In the genomic region with DNA sequence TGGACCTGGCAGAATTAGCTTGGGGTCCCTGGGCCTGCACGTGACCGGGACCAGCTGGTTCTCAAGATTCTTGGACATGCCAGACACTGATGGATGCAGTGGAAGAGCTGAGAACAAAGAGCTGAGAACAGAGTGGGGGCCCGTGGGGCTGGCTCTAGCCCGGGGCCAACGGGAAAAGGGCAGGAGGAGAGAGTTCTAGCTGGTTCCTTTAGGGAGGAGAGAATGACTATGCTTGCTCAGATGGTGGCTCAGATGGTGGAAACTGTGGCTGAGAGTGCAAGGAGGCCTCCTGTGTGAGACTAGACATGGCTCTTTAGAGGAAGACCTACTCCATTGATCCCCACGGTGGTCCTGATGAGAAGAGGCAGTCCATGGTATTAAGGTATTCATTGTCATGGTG, we compare ENCODE assay signal across 28 mouse cellular contexts.
"Had no signal": no experiment of that assay in that cellular context is flagged by ENCODE, and none has a peak within 500 bp of the region (broad histone marks: within the 10 kb centered on the region; RNA-seq: fewer than 3 reads in every experiment).

No protein-coding gene starts in this region.

- H3K27ac ChIP-seq: limb, embryonic 10.5 days; limb, embryonic 12.5 days; limb, embryonic 13.5 days; limb, embryonic 15.5 days; liver, embryonic 12.5 days; liver, embryonic 13.5 days; liver, embryonic 14.5 days; liver, embryonic 15.5 days; lung, embryonic 15.5 days; macrophage; midbrain, embryonic 10.5 days; midbrain, embryonic 12.5 days; midbrain, embryonic 13.5 days; midbrain, embryonic 15.5 days; neural tube, embryonic 12.5 days had no signal

- H3K36me3 ChIP-seq: limb, embryonic 10.5 days; limb, embryonic 12.5 days; limb, embryonic 13.5 days; limb, embryonic 15.5 days; liver, embryonic 12.5 days; liver, embryonic 13.5 days; liver, embryonic 15.5 days; lung, embryonic 15.5 days; midbrain, embryonic 10.5 days; midbrain, embryonic 12.5 days; midbrain, embryonic 13.5 days; midbrain, embryonic 15.5 days; neural tube, embryonic 12.5 days had no signal

- H3K4me3 ChIP-seq: limb, embryonic 10.5 days; limb, embryonic 12.5 days; limb, embryonic 13.5 days; limb, embryonic 15.5 days; liver, embryonic 12.5 days; liver, embryonic 13.5 days; liver, embryonic 15.5 days; lung, embryonic 15.5 days; megakaryocyte, embryonic 14.5 days; midbrain, embryonic 10.5 days; midbrain, embryonic 12.5 days; midbrain, embryonic 13.5 days; midbrain, embryonic 15.5 days; myocyte; neural tube, embryonic 12.5 days had no signal

- H3K27me3 ChIP-seq: limb, embryonic 12.5 days; limb, embryonic 13.5 days; limb, embryonic 15.5 days; liver, embryonic 12.5 days; liver, embryonic 13.5 days; liver, embryonic 15.5 days; lung, embryonic 15.5 days; megakaryocyte, embryonic 14.5 days; midbrain, embryonic 12.5 days; midbrain, embryonic 13.5 days; midbrain, embryonic 15.5 days; neural tube, embryonic 12.5 days had no signal

- H3K4me1 ChIP-seq: limb, embryonic 10.5 days; limb, embryonic 12.5 days; limb, embryonic 13.5 days; limb, embryonic 15.5 days; liver, embryonic 12.5 days; liver, embryonic 13.5 days; liver, embryonic 15.5 days; lung, embryonic 15.5 days; megakaryocyte, embryonic 14.5 days; midbrain, embryonic 10.5 days; midbrain, embryonic 12.5 days; midbrain, embryonic 13.5 days; midbrain, embryonic 15.5 days; neural tube, embryonic 12.5 days had no signal

- DNase-seq: left cerebral cortex, postnatal 4 days; liver; liver, embryonic 13.5 days; liver, postnatal 0 days; lung, adult 18-20 months; lung, adult 2 months; lung, embryonic 14.5 days; lung, postnatal 10 days; lung, postnatal 14 days; lung, postnatal 36 days; lung, postnatal 4 days; midbrain, embryonic 14.5 days had no signal

- H3K9me3 ChIP-seq: limb, embryonic 10.5 days; limb, embryonic 15.5 days; liver, embryonic 12.5 days; liver, embryonic 15.5 days; lung, embryonic 15.5 days; midbrain, embryonic 13.5 days; midbrain, embryonic 15.5 days; neural tube, embryonic 12.5 days had no signal

- H3K9ac ChIP-seq: limb, embryonic 12.5 days; limb, embryonic 13.5 days; limb, embryonic 15.5 days; liver, embryonic 12.5 days; liver, embryonic 13.5 days; liver, embryonic 14.5 days; liver, embryonic 15.5 days; liver, postnatal 0 days; lung, embryonic 14.5 days; lung, embryonic 15.5 days; midbrain, embryonic 12.5 days; midbrain, embryonic 13.5 days; midbrain, embryonic 15.5 days; neural tube, embryonic 12.5 days had no signal
